Mouse (Mus musculus) stomach, embryonic 16.5 days (tissue): ENCODE results near the gene Asb14. TPM values are rescaled to one million over a fixed set of nuclear protein-coding genes. Genes with fewer than 3 reads are reported as not detected.
"Not testable (repeated sequence)": the region's sequence is repeated elsewhere in the genome, so short reads cannot be mapped to it uniquely, and the experiment has no call there.

Source experiments
- ATAC-seq: fragments of 200-750 bp; cut with Nextera tagmentation; 2 replicates; pipeline ENCODE4 v1.8.0; 2017; ENCODE audit warnings: moderate number of reproducible peaks, moderate TSS enrichment; ENCODE audit not compliant: insufficient read depth, low FRiP score
- H3K27ac ChIP-seq: fragments of 300-500 bp; sonication (generic); 2 replicates; pipeline ENCODE4 v1.5.1; 2014; ENCODE audit warnings: low read length
- H3K27me3 ChIP-seq: fragments of 300-500 bp; sonication (generic); 2 replicates; pipeline ENCODE4 v1.6.1; 2014; ENCODE audit warnings: low read length, control low read depth, mixed read lengths; ENCODE audit not compliant: control insufficient read depth, insufficient read depth
- H3K36me3 ChIP-seq: fragments of 300-500 bp; sonication (generic); 2 replicates; pipeline ENCODE4 v1.6.1; 2014; ENCODE audit warnings: low read length; ENCODE audit not compliant: control insufficient read depth, insufficient read depth
- H3K4me1 ChIP-seq: fragments of 300-500 bp; sonication (generic); 2 replicates; pipeline ENCODE4 v1.6.1; 2014; ENCODE audit warnings: low read length, control low read depth, mixed read lengths; ENCODE audit not compliant: control insufficient read depth, insufficient read depth
- H3K4me2 ChIP-seq: fragments of 300-500 bp; sonication (generic); 2 replicates; pipeline ENCODE4 v1.6.1; 2014; ENCODE audit warnings: low read depth, low read length, mixed read lengths
- H3K4me3 ChIP-seq: fragments of 300-500 bp; sonication (generic); replicated peaks from 2 replicates; pipeline ENCODE4 v1.5.1; 2014; ENCODE audit warnings: mild to moderate bottlenecking, low read length
- H3K9ac ChIP-seq: fragments of 300-500 bp; sonication (generic); 2 replicates; pipeline ENCODE4 v1.6.1; 2014; ENCODE audit warnings: low read length
- H3K9me3 ChIP-seq: fragments of 300-500 bp; sonication (generic); replicated peaks from 2 replicates; pipeline ENCODE4 v1.6.1; 2016; ENCODE audit warnings: low read length, control low read depth; ENCODE audit not compliant: control insufficient read depth
- WGBS: fragments of 180-500 bp; shearing (Covaris S2); extraction: QIAGEN DNeasy Blood & Tissue Kit; methylation state at CpG from one replicate; pipeline ENCODE4 v1.1.7; 2014; 5-methylcytosine and 5-hydroxymethylcytosine counted together
- polyA plus RNA-seq: library from polyadenylated mRNA; unstranded; fragments of >200 nt; fragmentation: Nextera tagmentation; extraction: Ambion mirVana; gene quantifications from 2 replicates; pipeline ENCODE4 v1.2.1, GENCODE M21; 2015

Gene Asb14
- polyA plus RNA-seq, 1 experiment from 2014 or later = not detected

DNA sequence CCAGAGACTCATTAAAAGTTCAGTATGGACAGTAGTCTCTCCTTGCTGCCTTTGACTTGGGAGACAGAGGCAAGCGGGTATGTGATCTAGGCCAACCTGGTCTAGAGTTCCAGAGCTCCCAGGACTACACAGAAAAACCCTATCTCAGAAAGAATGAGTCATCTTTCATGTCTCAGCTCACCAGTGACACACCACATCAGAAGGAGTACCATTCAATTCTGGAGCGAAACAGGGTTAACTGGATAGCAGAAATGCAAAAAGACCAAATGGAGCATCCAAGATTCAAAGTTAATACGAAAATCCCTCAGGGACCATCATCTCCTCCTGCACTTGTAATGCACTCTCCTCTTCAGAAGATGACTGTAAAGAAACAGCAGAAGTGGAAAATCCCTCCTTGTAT is 25.0 kb downstream of the Asb14 start:
- H3K4me3 ChIP-seq = no peak overlapping the region
- whole genome bisulfite sequencing = 90% methylated on average over 3 of the region's 3 CpGs
- H3K4me2 ChIP-seq = no peak overlapping the region
- no peaks in the 10 kb centered on the region for H3K9me3 ChIP-seq
- no peak overlapping the region for H3K9ac ChIP-seq
- 0 out of 2 replicates have a peak, but pooled peaks cover 10% of the 10 kb centered on the region for H3K36me3 ChIP-seq
- H3K27me3 ChIP-seq = no peaks in the 10 kb centered on the region
- ATAC-seq = no peak
- no peak overlapping the region for H3K27ac ChIP-seq
- no peaks in the 10 kb centered on the region for H3K4me1 ChIP-seq

GRCm38 (mm10) chr14:26923702-26924421 is 29.5 kb downstream of the Asb14 start:
- H3K4me1 ChIP-seq = no peaks in the 10 kb centered on the region
- peaks cover 18% of the 10 kb centered on the region for H3K36me3 ChIP-seq
- no peak for ATAC-seq
- H3K27ac ChIP-seq = no peak overlapping the region
- no peak overlapping the region for H3K4me2 ChIP-seq
- H3K4me3 ChIP-seq = no peak overlapping the region
- 90% methylated on average over 5 of the region's 5 CpGs for WGBS
- no peaks in the 10 kb centered on the region for H3K9me3 ChIP-seq
- H3K9ac ChIP-seq = no peak overlapping the region
- no peaks in the 10 kb centered on the region for H3K27me3 ChIP-seq

- Histone ChIP-seq H3K9ac (no peak overlapping the region), H3K27me3 (no peaks in the 10 kb centered on the region), H3K4me1 (no peaks in the 10 kb centered on the region), H3K36me3 (0 out of 2 replicates have a peak, but pooled peaks cover 3% of the 10 kb centered on the region), H3K9me3 (no peaks in the 10 kb centered on the region), H3K27ac (no peak overlapping the region), H3K4me3 (no peak overlapping the region), H3K4me2 (no peak overlapping the region)
- ATAC-seq = no peak
- WGBS = 91% methylated on average over 3 of the region's 3 CpGs
These were observed 40.5 kb downstream of the Asb14 start for GRCm38 (mm10) chr14:26934891-26935290.

GRCm38 (mm10) chr14:26935558-26935957 is 41.2 kb downstream of the Asb14 start:
- ATAC-seq = no peak
- no peak overlapping the region for H3K4me3 ChIP-seq
- no peaks in the 10 kb centered on the region for H3K27me3 ChIP-seq
- no peaks in the 10 kb centered on the region for H3K9me3 ChIP-seq
- no peaks in the 10 kb centered on the region for H3K4me1 ChIP-seq
- H3K27ac ChIP-seq = no peak overlapping the region
- no peak overlapping the region for H3K4me2 ChIP-seq
- H3K36me3 ChIP-seq = 0 out of 2 replicates have a peak, but pooled peaks cover 2% of the 10 kb centered on the region
- WGBS = 87% methylated on average over 4 of the region's 4 CpGs
- H3K9ac ChIP-seq = no peak overlapping the region

DNA sequence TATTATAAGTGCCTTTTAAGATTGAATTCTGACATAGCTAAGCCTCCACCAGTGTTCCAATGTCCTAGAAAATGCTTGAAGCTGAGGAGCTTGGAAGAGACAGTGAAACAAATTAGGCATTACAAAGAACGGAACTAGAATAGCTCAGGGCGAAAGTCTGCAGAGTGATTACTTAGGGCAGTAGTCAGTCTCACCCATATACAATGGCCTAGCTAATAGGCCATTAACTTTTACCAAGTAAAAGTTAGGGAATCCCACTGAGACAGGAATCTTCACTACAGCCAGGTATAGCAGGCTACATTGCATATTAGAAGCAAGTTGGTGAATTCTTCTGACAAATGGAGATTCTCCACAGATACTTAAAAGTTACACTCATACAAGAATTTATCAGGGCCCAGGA is 61.8 kb downstream of the Asb14 start:
- H3K27me3 ChIP-seq, H3K4me1 ChIP-seq, H3K27ac ChIP-seq, H3K4me3 ChIP-seq, H3K9ac ChIP-seq, ATAC-seq, H3K36me3 ChIP-seq, H3K4me2 ChIP-seq, H3K9me3 ChIP-seq: not testable (repeated sequence)
- WGBS = 95% methylated on average over 2 of the region's 2 CpGs

GRCm38 (mm10) chr14:26960518-26960917 is 66.2 kb downstream of the Asb14 start:
- Histone ChIP-seq H3K27ac (no peak overlapping the region), H3K27me3 (no peaks in the 10 kb centered on the region), H3K9ac (no peak overlapping the region), H3K4me1 (no peaks in the 10 kb centered on the region), H3K9me3 (no peaks in the 10 kb centered on the region), H3K4me2 (no peak overlapping the region), H3K4me3 (no peak overlapping the region), H3K36me3 (no peaks in the 10 kb centered on the region)
- no peak for ATAC-seq
- WGBS = 81% methylated on average over 1 of the region's 1 CpGs

Other genes starting within 250 kb of the Asb14 start
- 9.0 and 9.3 TPM in 2 replicates for gene Pde12, start 224.7 kb upstream of the Asb14 start, polyA plus RNA-seq
- 0.05 and 0.06 TPM in 2 replicates for gene Dnah12, start 201.3 kb upstream of the Asb14 start, polyA plus RNA-seq
- gene Appl1, start 76.7 kb downstream of the Asb14 start, polyA plus RNA-seq = 33.3 and 36.5 TPM in 2 replicates
- 0.20 and 0.62 TPM in 2 replicates for gene Hesx1, start 99.9 kb downstream of the Asb14 start, polyA plus RNA-seq
- gene Il17rd, start 144.4 kb downstream of the Asb14 start, polyA plus RNA-seq = 2.5 and 2.7 TPM in 2 replicates
- 20.9 and 22.8 TPM in 2 replicates for gene Arhgef3, start 220.3 kb downstream of the Asb14 start, polyA plus RNA-seq